13 mouse cellular contexts compared by ENCODE assay signal in genomic region chr7:70423524-70424230, GRCm38 (mm10). TPM values are rescaled to one million over a fixed set of nuclear protein-coding genes. Genes with fewer than 3 reads are reported as not detected.
DNase-seq lines count a peak whose midpoint lies in the region; ATAC-seq and TF ChIP-seq lines count a peak whose summit lies in the region.
"Had no signal": no experiment of that assay in that cellular context is flagged by ENCODE, and none has a peak within 500 bp of the region (broad histone marks: within the 10 kb centered on the region; RNA-seq: fewer than 3 reads in every experiment).

No protein-coding gene starts in this region.

- no peak for ATAC-seq in hindbrain, embryonic 16.5 days
- peak; percentile 27; the same call in 1 of the 2 replicates for ATAC-seq in liver, postnatal 0 days
- ATAC-seq in hindbrain, embryonic 15.5 days (ENCODE audit: low FRiP score, low read depth) = 0 out of 2 replicates have a peak, but pooled peaks have one; percentile 15

- no peak overlapping the region for H3K9ac ChIP-seq in hindbrain, embryonic 16.5 days (ENCODE audit: low read depth, low read length)
- H3K9ac ChIP-seq in liver, postnatal 0 days (replicated peaks) = no peak overlapping the region
- no peak overlapping the region for H3K9ac ChIP-seq in hindbrain, embryonic 15.5 days
- H3K9ac ChIP-seq: limb, embryonic 15.5 days had no signal

- no peaks in the 10 kb centered on the region for H3K27me3 ChIP-seq in hindbrain, embryonic 10.5 days (ENCODE audit: insufficient read depth, poor library complexity, severe bottlenecking)
- no peaks in the 10 kb centered on the region for H3K27me3 ChIP-seq in hindbrain, embryonic 16.5 days (replicated peaks; ENCODE audit: control insufficient read depth, insufficient read depth, low read length)
- no peaks in the 10 kb centered on the region for H3K27me3 ChIP-seq in liver, postnatal 0 days (ENCODE audit: insufficient read depth, low read length)
- no peaks in the 10 kb centered on the region for H3K27me3 ChIP-seq in hindbrain, embryonic 15.5 days
- H3K27me3 ChIP-seq: limb, embryonic 15.5 days had no signal

- no peak for TF ChIP-seq CTCF in liver, postnatal 0 days (IDR thresholded peaks at IDR 0.05; ENCODE audit: low read depth)

- H3K27ac ChIP-seq in hindbrain, embryonic 10.5 days = peak overlapping the region; percentile 3; the same call in 1 of the 2 replicates
- no peak overlapping the region for H3K27ac ChIP-seq in hindbrain, embryonic 16.5 days (ENCODE audit: low read depth, low read length)
- H3K27ac ChIP-seq in liver, postnatal 0 days (ENCODE audit: low read depth) = no peak overlapping the region
- H3K27ac ChIP-seq in hindbrain, embryonic 15.5 days (replicated peaks) = 0 out of 2 replicates have a peak overlapping the region, but pooled peaks have one; percentile 30
- H3K27ac ChIP-seq: limb, embryonic 15.5 days had no signal

- H3K9me3 ChIP-seq in hindbrain, embryonic 10.5 days = no peaks in the 10 kb centered on the region
- no peaks in the 10 kb centered on the region for H3K9me3 ChIP-seq in hindbrain, embryonic 16.5 days (ENCODE audit: control insufficient read depth, low read length)
- H3K9me3 ChIP-seq in liver, postnatal 0 days (ENCODE audit: low read length) = no peaks in the 10 kb centered on the region
- H3K9me3 ChIP-seq in hindbrain, embryonic 15.5 days = no peaks in the 10 kb centered on the region
- H3K9me3 ChIP-seq: limb, embryonic 15.5 days had no signal

- DNase-seq in hindbrain, embryonic 10.5 days (ENCODE audit: low spot score) = no peak
- DNase-seq in liver, postnatal 0 days = no peak
- DNase-seq in liver (no peak), adipocyte (ENCODE audit: low spot score) (peak; percentile 10)
- no peak for DNase-seq in thymus, postnatal 0 days (ENCODE audit: low spot score)
- DNase-seq in cerebellum, postnatal 10 days = no peak
- DNase-seq: adrenal gland, postnatal 10 days; cerebellum, adult 9-10 months; heart, postnatal 36 days; lung, postnatal 10 days had no signal

- WGBS in hindbrain, embryonic 10.5 days = 74% methylated on average over 10 of the region's 10 CpGs
- 39% methylated on average over 10 of the region's 10 CpGs for WGBS in hindbrain, embryonic 16.5 days
- 60% methylated on average over 10 of the region's 10 CpGs for WGBS in liver, postnatal 0 days (ENCODE audit: insufficient replicate concordance)
- WGBS in hindbrain, embryonic 15.5 days = 42% methylated on average over 10 of the region's 10 CpGs

- peaks cover 11% of the 10 kb centered on the region; the same call in 1 of the 2 replicates for H3K4me1 ChIP-seq in hindbrain, embryonic 10.5 days (replicated peaks)
- H3K4me1 ChIP-seq in hindbrain, embryonic 16.5 days (ENCODE audit: control insufficient read depth, insufficient read depth, low read depth, low read length) = no peaks in the 10 kb centered on the region
- no peaks in the 10 kb centered on the region for H3K4me1 ChIP-seq in liver, postnatal 0 days (ENCODE audit: insufficient read depth)
- H3K4me1 ChIP-seq in hindbrain, embryonic 15.5 days (replicated peaks) = peaks cover 9% of the 10 kb centered on the region
- H3K4me1 ChIP-seq: limb, embryonic 15.5 days had no signal

- H3K4me3 ChIP-seq in hindbrain, embryonic 10.5 days = no peak overlapping the region
- no peak overlapping the region for H3K4me3 ChIP-seq in hindbrain, embryonic 16.5 days (ENCODE audit: low read length)
- H3K4me3 ChIP-seq in liver, postnatal 0 days (ENCODE audit: low read depth, low read length) = no peak overlapping the region
- no peak overlapping the region for H3K4me3 ChIP-seq in hindbrain, embryonic 15.5 days
- H3K4me3 ChIP-seq: limb, embryonic 15.5 days had no signal

- H3K36me3 ChIP-seq in hindbrain, embryonic 10.5 days = 0 out of 2 replicates have a peak, but pooled peaks cover 4% of the 10 kb centered on the region
- no peaks in the 10 kb centered on the region for H3K36me3 ChIP-seq in hindbrain, embryonic 16.5 days (ENCODE audit: control insufficient read depth, insufficient read depth, low read length)
- no peaks in the 10 kb centered on the region for H3K36me3 ChIP-seq in liver, postnatal 0 days (replicated peaks; ENCODE audit: insufficient read depth, low read length)
- H3K36me3 ChIP-seq in hindbrain, embryonic 15.5 days = no peaks in the 10 kb centered on the region
- H3K36me3 ChIP-seq: limb, embryonic 15.5 days had no signal

- TF ChIP-seq EP300 in liver, postnatal 0 days (IDR thresholded peaks at IDR 0.05; ENCODE audit: low read depth) = no peak

- H3K4me2 ChIP-seq in hindbrain, embryonic 16.5 days (ENCODE audit: low read length) = no peak overlapping the region
- H3K4me2 ChIP-seq in liver, postnatal 0 days (ENCODE audit: low read depth, low read length) = no peak overlapping the region
- no peak overlapping the region for H3K4me2 ChIP-seq in hindbrain, embryonic 15.5 days
- H3K4me2 ChIP-seq: limb, embryonic 15.5 days had no signal

RNA-seq across cellular contexts. Expression of gene Nr2f2, which starts 57.1 kb away (rescaled TPM):
- polyA plus RNA-seq in hindbrain, embryonic 10.5 days (2016; fragmentation: Nextera tagmentation; extraction: Ambion mirVana) = 83.4 and 86.4 TPM in 2 replicates
- 63.1 and 68.9 TPM in 2 replicates for polyA plus RNA-seq in hindbrain, embryonic 16.5 days (2015; fragmentation: Nextera tagmentation; extraction: Ambion mirVana)
- polyA plus RNA-seq in liver, postnatal 0 days (2015; fragmentation: Nextera tagmentation; extraction: Ambion mirVana) = 12.3 and 14.7 TPM in 2 replicates
- 87.2 and 90.1 TPM in 2 replicates for polyA plus RNA-seq in hindbrain, embryonic 15.5 days (2015; fragmentation: Nextera tagmentation; extraction: Ambion mirVana)
- polyA plus RNA-seq in thymus, postnatal 0 days (2015; fragmentation: Nextera tagmentation; extraction: Ambion mirVana) = 4.3 and 5.3 TPM in 2 replicates

Comparison
In these comparisons a context has a peak if more than half of its experiments do, and no peak if none do; other contexts are left out.
1. H3K27ac ChIP-seq: peak in hindbrain, embryonic 10.5 days (single experiment) and hindbrain, embryonic 15.5 days (single experiment); none in hindbrain, embryonic 16.5 days (single experiment) and liver, postnatal 0 days (single experiment).